Mouse (Mus musculus) G1E (cell line): ENCODE data around the gene Itpr3. TPM values are rescaled to one million over a fixed set of nuclear protein-coding genes. Genes with fewer than 3 reads are reported as not detected.

Source experiments
- ATAC-seq: 2 replicates; pipeline ENCODE4 v1.8.0; 2016; ENCODE audit warnings: mild to moderate bottlenecking; ENCODE audit not compliant: insufficient number of reproducible peaks, poor library complexity, low FRiP score, severe bottlenecking; ENCODE audit errors: extremely low read depth
- DNase-seq: peaks from one replicate; pipeline ENCODE4 v3.0.0; 2012; ENCODE audit warnings: low spot score
- H3K27me3 ChIP-seq: 2 replicates; pipeline ENCODE4 v1.6.1; 2012; ENCODE audit warnings: mild to moderate bottlenecking, low read length, inconsistent platforms; ENCODE audit not compliant: insufficient read depth
- H3K36me3 ChIP-seq: replicated peaks from 2 replicates; pipeline ENCODE3; 2012; ENCODE audit warnings: mild to moderate bottlenecking, inconsistent platforms
- H3K4me1 ChIP-seq: 2 replicates; pipeline ENCODE4 v1.6.1; 2012; ENCODE audit warnings: low read depth, low read length, inconsistent platforms, mixed read lengths; ENCODE audit not compliant: insufficient read depth
- H3K4me3 ChIP-seq: 2 replicates; pipeline ENCODE4 v1.5.1; 2012; ENCODE audit warnings: low read depth, mild to moderate bottlenecking, inconsistent platforms, low read length, moderate library complexity, mixed read lengths
- H3K9me3 ChIP-seq: replicated peaks from 2 replicates; pipeline ENCODE4 v1.6.1; 2012; ENCODE audit warnings: inconsistent platforms
- CTCF ChIP-seq: IDR thresholded peaks from 2 replicates; pipeline ENCODE4 v1.5.1; 2012; ENCODE audit warnings: low read depth, low read length, inconsistent platforms, mixed read lengths
- GATA1 ChIP-seq: IDR thresholded peaks from 2 replicates; pipeline ENCODE4 v1.6.1; 2012; ENCODE audit warnings: borderline replicate concordance, low read length, inconsistent platforms, mixed read lengths
- GATA2 ChIP-seq: IDR thresholded peaks from 2 replicates; pipeline ENCODE4 v1.6.1; 2012; ENCODE audit warnings: low read depth, low read length, inconsistent platforms, borderline replicate concordance
- POLR2AphosphoS5 ChIP-seq: IDR thresholded peaks from 2 replicates; pipeline ENCODE4 v1.6.1; 2012; ENCODE audit warnings: low read depth, low read length, inconsistent platforms; ENCODE audit not compliant: insufficient replicate concordance
- TAL1 ChIP-seq: conservative IDR thresholded peaks from 2 replicates; pipeline ENCODE4 v1.6.1; 2012; ENCODE audit warnings: low read depth, low read length, inconsistent platforms, mixed read lengths
- polyA plus RNA-seq: library from polyadenylated mRNA; stranded (reverse); fragments of >175 nt; gene quantifications from 2 replicates; pipeline ENCODE4 v1.2.3, GENCODE M21; 2012
- total RNA-seq, 2 experiments: library from RNA; stranded (forward) in 1 of 2; stranded (reverse) in 1 of 2; fragments of 200-1000 nt in 1 of 2; fragments of >200 nt in 1 of 2; fragmentation: Nextera tagmentation in 1 of 2; gene quantifications; 2 replicates each; pipeline ENCODE4 v1.2.3; 2014 to 2017

The Itpr3 gene
- total and polyA plus RNA-seq, 3 experiments, result 3.2 to 6.9 (median 4.9) TPM

GRCm38 (mm10) chr17:27027460-27028283, 29.4 kb upstream of the Itpr3 start:
- H3K4me1 ChIP-seq, result peaks cover 66% of the 10 kb centered on the region
- H3K27me3 ChIP-seq, result no peaks in the 10 kb centered on the region
- peaks cover 42% of the 10 kb centered on the region for H3K36me3 ChIP-seq
- H3K9me3 ChIP-seq, result no peaks in the 10 kb centered on the region
- TF ChIP-seq POLR2AphosphoS5, result no peak
- TF ChIP-seq GATA2, result no peak
- no peak for TF ChIP-seq TAL1
- TF ChIP-seq CTCF, result no peak
- no peak for TF ChIP-seq GATA1
- DNase-seq (peak; percentile 79), ATAC-seq (peak; percentile 56)
- peak overlapping the region; percentile 79 for H3K4me3 ChIP-seq

- peaks cover 63% of the 10 kb centered on the region for H3K4me1 ChIP-seq
- TF ChIP-seq CTCF (peak; percentile 62), GATA2 (no peak)
- H3K9me3 ChIP-seq, result no peaks in the 10 kb centered on the region
- peak; percentile 81 for ATAC-seq
- H3K27me3 ChIP-seq, result no peaks in the 10 kb centered on the region
- DNase-seq, result peak; percentile 98
- H3K4me3 ChIP-seq, result peak overlapping the region; percentile 79
- H3K36me3 ChIP-seq, result peaks cover 35% of the 10 kb centered on the region
Observed at GRCm38 (mm10) chr17:27028284-27028795, 28.8 kb upstream of the Itpr3 start.

GRCm38 (mm10) chr17:27028909-27029308, 28.2 kb upstream of the Itpr3 start, which contains the start of gene Bak1:
Gene Bak1, minus strand, starts transcription at chr17:27029009.
- Histone ChIP-seq H3K27me3 (peaks cover 4% of the 10 kb centered on the region; the same call in 1 of the 2 replicates), H3K4me3 (peak within 1 kb of the TSS; percentile 79), H3K36me3 (peaks cover 29% of the 10 kb centered on the region), H3K4me1 (peaks cover 57% of the 10 kb centered on the region), H3K9me3 (no peaks in the 10 kb centered on the region)
- DNase-seq, result no peak
- TF ChIP-seq GATA2 (no peak), CTCF (no peak), TAL1 (no peak), POLR2AphosphoS5 (no peak), GATA1 (no peak)
- no peak for ATAC-seq

- no peaks in the 10 kb centered on the region for H3K9me3 ChIP-seq
- DNase-seq, result no peak
- H3K4me1 ChIP-seq, result peaks cover 55% of the 10 kb centered on the region
- no peak overlapping the region for H3K4me3 ChIP-seq
- peaks cover 24% of the 10 kb centered on the region for H3K36me3 ChIP-seq
- no peak for ATAC-seq
- peaks cover 5% of the 10 kb centered on the region; the same call in 1 of the 2 replicates for H3K27me3 ChIP-seq
- TF ChIP-seq GATA1 (no peak), GATA2 (no peak), CTCF (no peak), TAL1 (no peak)
Observed at GRCm38 (mm10) chr17:27029431-27029830, 27.7 kb upstream of the Itpr3 start.

GRCm38 (mm10) chr17:27030896-27031295, 26.2 kb upstream of the Itpr3 start:
- Histone ChIP-seq H3K9me3 (no peaks in the 10 kb centered on the region), H3K4me3 (no peak overlapping the region), H3K27me3 (peaks cover 20% of the 10 kb centered on the region; the same call in 1 of the 2 replicates), H3K36me3 (peaks cover 10% of the 10 kb centered on the region), H3K4me1 (peaks cover 43% of the 10 kb centered on the region)
- DNase-seq (no peak), ATAC-seq (no peak)
- no peak for TF ChIP-seq GATA2
- TF ChIP-seq CTCF, result no peak
- no peak for TF ChIP-seq GATA1
- TF ChIP-seq POLR2AphosphoS5, result no peak
- no peak for TF ChIP-seq TAL1

- no peaks in the 10 kb centered on the region for H3K36me3 ChIP-seq
- DNase-seq (no peak), ATAC-seq (no peak)
- H3K27me3 ChIP-seq, result peaks cover 32% of the 10 kb centered on the region; the same call in 1 of the 2 replicates
- H3K9me3 ChIP-seq, result no peaks in the 10 kb centered on the region
- TF ChIP-seq CTCF (no peak), POLR2AphosphoS5 (no peak), GATA1 (no peak), TAL1 (no peak), GATA2 (no peak)
- peaks cover 29% of the 10 kb centered on the region for H3K4me1 ChIP-seq
- H3K4me3 ChIP-seq, result no peak overlapping the region
Observed at GRCm38 (mm10) chr17:27032328-27032727, 24.8 kb upstream of the Itpr3 start.
